ENCODE assay signal across 26 mouse cellular contexts in genomic region chr14:36617987-36618386, GRCm38 (mm10).
DNase-seq lines count a peak whose midpoint lies in the region; ATAC-seq and TF ChIP-seq lines count a peak whose summit lies in the region.
"Had no signal": no experiment of that assay in that cellular context is flagged by ENCODE, and none has a peak within 500 bp of the region (broad histone marks: within the 10 kb centered on the region; RNA-seq: fewer than 3 reads in every experiment).

No protein-coding gene starts in this region.

- WGBS in heart, embryonic 11.5 days (ENCODE audit: insufficient replicate concordance), result 70% methylated on average over 5 of the region's 5 CpGs
- 43% methylated on average over 5 of the region's 5 CpGs for WGBS in liver, embryonic 12.5 days (ENCODE audit: insufficient replicate concordance)
- 58% methylated on average over 5 of the region's 5 CpGs for WGBS in liver, postnatal 0 days (ENCODE audit: insufficient replicate concordance)

- no peaks in the 10 kb centered on the region for H3K79me2 ChIP-seq in MEL (ENCODE audit: control insufficient read depth, insufficient read depth, low read length, poor library complexity)

- intact Hi-C loops in heart, postnatal 10 days (cut with DNase I), result no loop called here

- TF ChIP-seq EP300 in MEL (IDR thresholded peaks at IDR 0.05; ENCODE audit: low read depth in 1 of 2, low read length in 2 of 2), result no peak
- TF ChIP-seq EP300 in liver, postnatal 0 days (IDR thresholded peaks at IDR 0.05; ENCODE audit: low read depth), result no peak

- H3K4me3 ChIP-seq in heart, embryonic 11.5 days (ENCODE audit: low read depth, low read length), result no peak overlapping the region
- 0 out of 4 replicates have a peak overlapping the region, but pooled peaks of 1 of the 2 experiments have one; percentile 29 for H3K4me3 ChIP-seq in MEL (ENCODE audit: control insufficient read depth in 1 of 2, insufficient read depth in 1 of 2, low read depth in 2 of 2, low read length in 2 of 2)
- H3K4me3 ChIP-seq in liver, embryonic 12.5 days, result no peak overlapping the region
- no peak overlapping the region for H3K4me3 ChIP-seq in liver, postnatal 0 days (ENCODE audit: low read depth, low read length)
- H3K4me3 ChIP-seq: embryonic facial prominence, embryonic 12.5 days; forebrain, embryonic 10.5 days had no signal

- no peak for TF ChIP-seq POLR2A in MEL (IDR thresholded peaks at IDR 0.05; ENCODE audit: control insufficient read depth in 1 of 2, insufficient read depth in 1 of 2, low read depth in 1 of 2, low read length in 2 of 2, poor library complexity in 1 of 2)

- no peaks in the 10 kb centered on the region for H3K36me3 ChIP-seq in heart, embryonic 11.5 days (ENCODE audit: control insufficient read depth, insufficient read depth, low read length)
- peaks cover 0 to 3% of the 10 kb centered on the region in 2 experiments; a peak in 1 of 4 replicates for H3K36me3 ChIP-seq in MEL (ENCODE audit: control insufficient read depth in 1 of 2, insufficient read depth in 2 of 2, low read length in 2 of 2)
- H3K36me3 ChIP-seq in liver, embryonic 12.5 days, result no peaks in the 10 kb centered on the region
- no peaks in the 10 kb centered on the region for H3K36me3 ChIP-seq in liver, postnatal 0 days (replicated peaks; ENCODE audit: insufficient read depth, low read length)
- H3K36me3 ChIP-seq: embryonic facial prominence, embryonic 12.5 days; forebrain, embryonic 10.5 days had no signal

- H3K9ac ChIP-seq in heart, embryonic 11.5 days (ENCODE audit: low read depth, low read length), result no peak overlapping the region
- no peak overlapping the region for H3K9ac ChIP-seq in MEL (ENCODE audit: control insufficient read depth, low read depth, low read length, poor library complexity, severe bottlenecking)
- no peak overlapping the region; the same call in 1 of the 2 replicates for H3K9ac ChIP-seq in liver, embryonic 12.5 days
- no peak overlapping the region for H3K9ac ChIP-seq in liver, postnatal 0 days (replicated peaks)
- H3K9ac ChIP-seq: embryonic facial prominence, embryonic 12.5 days; hindbrain, embryonic 14.5 days; lung, embryonic 14.5 days had no signal

- TF ChIP-seq CTCF in MEL (IDR thresholded peaks at IDR 0.05 in 2 of 3, conservative IDR thresholded peaks at IDR 0.05 in 1 of 3; ENCODE audit: control insufficient read depth in 1 of 3, insufficient read depth in 1 of 3, low read depth in 2 of 3, low read length in 3 of 3, poor library complexity in 1 of 3, severe bottlenecking in 1 of 3), result no peak
- TF ChIP-seq CTCF in liver, postnatal 0 days (IDR thresholded peaks at IDR 0.05; ENCODE audit: low read depth), result no peak

- no peak for TF ChIP-seq RAD21 in MEL (IDR thresholded peaks at IDR 0.05; ENCODE audit: low read depth, low read length)

- DNase-seq in heart, postnatal 10 days, result no peak
- DNase-seq in MEL (ENCODE audit: low read depth, low spot score), result no peak
- DNase-seq in liver, postnatal 0 days, result no peak
- no peak for DNase-seq in gastrocnemius, adult 8-10 months (ENCODE audit: low spot score in 2 of 2)
- no peak for DNase-seq in cerebellum, adult 8-10 months
- DNase-seq: adrenal gland, postnatal 25 days; cerebellum, adult 18-20 months; cerebellum, postnatal 14 days; embryo, embryonic 11 days; gastrocnemius, postnatal 36 days; heart, postnatal 4 days; kidney, adult 9 months; kidney, postnatal 10 days; layer of hippocampus, postnatal 36 days; left cerebral cortex, postnatal 4 days; lung, embryonic 14.5 days; lung, postnatal 14 days; midbrain, embryonic 14.5 days had no signal

- no peaks in the 10 kb centered on the region for H3K27me3 ChIP-seq in heart, embryonic 11.5 days (ENCODE audit: control insufficient read depth, insufficient read depth, low read length)
- no peaks in the 10 kb centered on the region for H3K27me3 ChIP-seq in MEL (ENCODE audit: control insufficient read depth in 1 of 2, insufficient read depth in 2 of 2, low read length in 2 of 2)
- H3K27me3 ChIP-seq in liver, embryonic 12.5 days (replicated peaks), result no peaks in the 10 kb centered on the region
- no peaks in the 10 kb centered on the region for H3K27me3 ChIP-seq in liver, postnatal 0 days (ENCODE audit: insufficient read depth, low read length)
- H3K27me3 ChIP-seq: embryonic facial prominence, embryonic 12.5 days had no signal

- H3K4me2 ChIP-seq in heart, embryonic 11.5 days, result no peak overlapping the region
- H3K4me2 ChIP-seq in liver, embryonic 12.5 days, result peak overlapping the region; percentile 47
- no peak overlapping the region for H3K4me2 ChIP-seq in liver, postnatal 0 days (ENCODE audit: low read depth, low read length)
- H3K4me2 ChIP-seq: embryonic facial prominence, embryonic 12.5 days; hindbrain, embryonic 14.5 days; lung, embryonic 14.5 days had no signal

- ATAC-seq in heart, embryonic 11.5 days (replicated peaks; ENCODE audit: insufficient number of reproducible peaks, low FRiP score, low TSS enrichment), result 0 out of 2 replicates have a peak, but pooled peaks have one; percentile 57
- ATAC-seq in liver, embryonic 12.5 days, result peak; percentile 76
- ATAC-seq in liver, postnatal 0 days, result peak; percentile 52
- no peak for ATAC-seq in frontal cortex, adult (ENCODE audit: low TSS enrichment)
- ATAC-seq: forebrain, embryonic 16.5 days; intestine, postnatal 0 days had no signal

- H3K27ac ChIP-seq in heart, embryonic 11.5 days (ENCODE audit: low read depth, low read length), result peak overlapping the region; percentile 46; the same call in 1 of the 2 replicates
- H3K27ac ChIP-seq in MEL (ENCODE audit: control insufficient read depth, low read depth, low read length), result peak overlapping the region; percentile 72
- peak overlapping the region; percentile 79 for H3K27ac ChIP-seq in liver, embryonic 12.5 days
- H3K27ac ChIP-seq in liver, postnatal 0 days (ENCODE audit: low read depth), result no peak overlapping the region
- H3K27ac ChIP-seq: embryonic facial prominence, embryonic 12.5 days; forebrain, embryonic 10.5 days; hindbrain, embryonic 14.5 days had no signal

- no peaks in the 10 kb centered on the region for H3K4me1 ChIP-seq in heart, embryonic 11.5 days (ENCODE audit: control insufficient read depth, insufficient read depth, low read length)
- peaks cover 7 to 8% of the 10 kb centered on the region in 2 experiments for H3K4me1 ChIP-seq in MEL (ENCODE audit: control insufficient read depth in 1 of 2, insufficient read depth in 2 of 2, low read length in 2 of 2)
- H3K4me1 ChIP-seq in liver, embryonic 12.5 days, result peaks cover 38% of the 10 kb centered on the region
- 0 out of 2 replicates have a peak, but pooled peaks cover 2% of the 10 kb centered on the region for H3K4me1 ChIP-seq in liver, postnatal 0 days (ENCODE audit: insufficient read depth)
- H3K4me1 ChIP-seq: embryonic facial prominence, embryonic 12.5 days; forebrain, embryonic 10.5 days had no signal

- H3K9me3 ChIP-seq in heart, embryonic 11.5 days (replicated peaks; ENCODE audit: control insufficient read depth, low read length), result no peaks in the 10 kb centered on the region
- H3K9me3 ChIP-seq in MEL (replicated peaks; ENCODE audit: insufficient read depth, low read length), result no peaks in the 10 kb centered on the region
- H3K9me3 ChIP-seq in liver, embryonic 12.5 days (replicated peaks), result no peaks in the 10 kb centered on the region
- no peaks in the 10 kb centered on the region for H3K9me3 ChIP-seq in liver, postnatal 0 days (ENCODE audit: low read length)
- H3K9me3 ChIP-seq: embryonic facial prominence, embryonic 12.5 days; forebrain, embryonic 10.5 days had no signal

TF ChIP-seq in MEL, 35 proteins besides CTCF, POLR2A, EP300 and RAD21:
- TF ChIP-seq BHLHE40 (IDR thresholded peaks at IDR 0.05; ENCODE audit: borderline replicate concordance, low read depth, low read length), result no peak
- TF ChIP-seq ZKSCAN1 (IDR thresholded peaks at IDR 0.05; ENCODE audit: low read depth, low read length), result no peak
- TF ChIP-seq MAX (IDR thresholded peaks at IDR 0.05; ENCODE audit: low read length), result no peak
- no peak for TF ChIP-seq RCOR1 (IDR thresholded peaks at IDR 0.05; ENCODE audit: low read depth, low read length)
- TF ChIP-seq NELFE (IDR thresholded peaks at IDR 0.05; ENCODE audit: low read depth, low read length), result no peak
- no peak for TF ChIP-seq SMC3 (IDR thresholded peaks at IDR 0.05; ENCODE audit: low read depth, low read length)
- no peak for TF ChIP-seq ETS1 (IDR thresholded peaks at IDR 0.05; ENCODE audit: low read depth, low read length)
- TF ChIP-seq POLR2AphosphoS2 (IDR thresholded peaks at IDR 0.05; ENCODE audit: low read length), result no peak
- no peak for TF ChIP-seq KAT2A (conservative IDR thresholded peaks at IDR 0.05; ENCODE audit: low read depth, low read length)
- TF ChIP-seq MYC (IDR thresholded peaks at IDR 0.05; ENCODE audit: low read depth, low read length), result no peak
- TF ChIP-seq CHD2 (IDR thresholded peaks at IDR 0.05; ENCODE audit: low read length), result no peak
- TF ChIP-seq HCFC1 (IDR thresholded peaks at IDR 0.05; ENCODE audit: low read depth, low read length), result no peak
- TF ChIP-seq CHD1 (IDR thresholded peaks at IDR 0.05; ENCODE audit: low read depth, low read length), result no peak
